Mouse (Mus musculus) myocyte (in vitro differentiated cells): ENCODE data around the gene Tmcc3.

Experiments used
- E2F4 ChIP-seq: IDR thresholded peaks from one replicate; pipeline ENCODE4 v1.6.1; 2011; ENCODE audit warnings: mild to moderate bottlenecking, control low read depth, moderate library complexity; ENCODE audit not compliant: insufficient read depth
- POLR2A ChIP-seq: IDR thresholded peaks from one replicate; pipeline ENCODE4 v1.6.1; 2011; ENCODE audit warnings: low read depth, mild to moderate bottlenecking, control low read depth, moderate library complexity; ENCODE audit not compliant: insufficient read length
- POLR2AphosphoS2 ChIP-seq: IDR thresholded peaks from one replicate; pipeline ENCODE4 v1.6.1; 2011; ENCODE audit warnings: low read depth, control low read depth; ENCODE audit not compliant: insufficient read length
- REST ChIP-seq: IDR thresholded peaks from one replicate; pipeline ENCODE4 v1.6.1; 2011; ENCODE audit warnings: mild to moderate bottlenecking, control low read depth, moderate library complexity; ENCODE audit not compliant: insufficient read depth, insufficient read length
- USF1 ChIP-seq: IDR thresholded peaks from one replicate; pipeline ENCODE4 v1.6.1; 2011; ENCODE audit warnings: low read depth, mild to moderate bottlenecking, control low read depth, moderate library complexity

DNA sequence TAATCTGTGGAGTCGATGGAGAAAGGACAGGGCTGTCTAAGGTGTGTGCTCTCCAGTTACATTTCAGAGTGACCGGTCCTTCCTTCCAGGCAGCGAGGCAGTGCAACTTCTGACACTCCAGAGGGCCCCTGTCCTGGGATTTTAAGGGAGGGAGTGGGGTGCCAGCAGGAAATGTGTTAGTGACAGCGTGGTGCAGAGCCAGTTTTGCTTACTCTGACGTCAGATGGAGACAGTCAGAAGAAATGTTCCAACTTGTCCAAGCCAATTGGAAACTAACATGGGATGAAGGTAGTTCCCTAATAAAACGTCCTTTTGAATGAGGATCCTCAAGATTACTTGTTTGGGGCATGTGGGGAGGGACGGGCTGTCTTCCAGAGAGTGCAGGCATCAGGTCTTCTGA, 258.0 kb downstream of the Tmcc3 start:
- TF ChIP-seq POLR2AphosphoS2 (no peak), E2F4 (no peak), POLR2A (no peak), USF1 (no peak), REST (no peak)
